Mouse (Mus musculus): ENCODE results near the gene Rnf111.
"Not testable (repeated sequence)": the region's sequence is repeated elsewhere in the genome, so short reads cannot be mapped to it uniquely, and the experiment has no call there.

Gene Rnf111

DNA sequence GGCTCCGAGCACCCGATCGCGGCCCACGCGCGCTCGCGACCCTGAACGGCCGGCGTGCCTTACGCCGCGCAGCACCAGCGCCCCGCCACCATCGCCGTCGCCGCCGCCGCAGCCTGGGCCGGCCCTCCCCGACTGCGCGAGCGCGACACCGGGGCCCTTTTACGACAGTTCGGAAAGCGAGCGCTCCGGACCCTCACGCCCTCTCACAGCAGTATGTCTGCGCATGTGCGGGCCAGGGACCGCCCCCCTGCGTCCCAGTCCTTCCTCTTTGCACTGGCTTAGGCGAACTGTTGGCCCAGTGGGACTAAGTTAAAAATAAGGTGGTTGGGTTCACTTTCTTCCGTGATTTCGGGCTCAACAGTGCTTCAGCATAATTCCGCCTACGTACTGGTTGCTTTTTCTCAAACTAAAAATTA, at the start of gene Rnf111:
TSS of gene Rnf111 (minus strand) at position 100 of the 416 bp plus-strand sequence.
- DNase-seq (ENCODE audit: low read depth, low spot score) = peak; percentile 91

DNA sequence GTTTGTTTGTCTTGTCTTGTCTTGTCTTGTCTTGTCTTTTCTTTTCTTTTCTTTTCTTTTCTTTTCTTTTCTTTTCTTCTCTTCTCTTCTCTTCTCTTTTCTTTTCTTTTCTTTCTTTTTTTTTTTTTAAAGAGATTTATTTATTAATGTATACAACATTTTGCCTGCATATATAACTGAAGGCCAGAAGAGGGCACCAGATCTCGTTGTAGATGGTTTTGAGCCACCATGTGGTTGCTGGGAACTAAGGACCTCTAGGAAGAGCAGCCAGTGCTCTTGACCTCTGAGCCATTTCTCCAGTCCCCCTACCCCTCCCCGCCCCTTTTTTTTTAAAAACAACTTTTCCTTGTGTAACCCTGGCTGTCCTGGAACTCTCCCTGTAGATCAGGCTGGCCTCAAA, 48.7 kb upstream of the Rnf111 start:
- DNase-seq (ENCODE audit: low read depth, low spot score) = not testable (repeated sequence)

DNA sequence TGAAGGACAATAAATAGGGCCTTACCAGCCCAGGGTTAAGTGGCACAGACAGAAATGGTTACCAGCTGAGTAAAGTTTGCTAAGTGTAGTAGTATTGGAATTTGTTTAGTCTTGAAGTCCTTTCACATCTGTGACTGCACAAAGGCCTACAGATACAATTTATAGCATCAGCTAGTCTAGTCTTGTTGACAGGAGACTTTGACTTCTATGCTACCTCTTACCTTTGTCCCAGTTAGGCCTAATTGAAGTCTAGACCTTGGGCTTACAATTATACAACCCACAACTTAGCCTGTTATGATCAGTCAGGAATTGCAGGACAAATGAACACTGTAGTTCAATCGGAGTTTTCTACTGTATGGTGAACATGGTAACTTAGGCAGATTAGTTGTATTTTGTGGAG, 48.0 kb upstream of the Rnf111 start:
- DNase-seq (ENCODE audit: low read depth, low spot score) = no peak

DNA sequence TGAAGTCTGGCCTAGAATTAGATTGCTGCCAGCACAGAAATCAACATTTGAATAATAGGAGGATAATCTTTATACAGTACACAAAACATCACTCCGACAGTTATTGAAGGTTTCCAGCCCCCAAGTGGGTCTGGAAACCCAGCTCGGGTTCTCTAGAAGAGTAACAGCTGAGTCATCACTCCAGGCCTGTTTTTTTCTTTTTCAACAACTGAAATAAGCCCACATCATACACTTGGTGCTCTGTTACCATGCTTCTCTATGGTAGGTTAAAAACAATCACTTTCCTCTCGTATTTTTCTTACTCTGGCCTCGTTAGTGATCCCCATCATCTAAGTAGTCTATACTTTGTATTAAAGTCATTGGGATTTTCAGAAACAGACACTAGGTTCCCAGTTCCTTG, 44.8 kb upstream of the Rnf111 start:
- DNase-seq (ENCODE audit: low read depth, low spot score) = no peak

DNA sequence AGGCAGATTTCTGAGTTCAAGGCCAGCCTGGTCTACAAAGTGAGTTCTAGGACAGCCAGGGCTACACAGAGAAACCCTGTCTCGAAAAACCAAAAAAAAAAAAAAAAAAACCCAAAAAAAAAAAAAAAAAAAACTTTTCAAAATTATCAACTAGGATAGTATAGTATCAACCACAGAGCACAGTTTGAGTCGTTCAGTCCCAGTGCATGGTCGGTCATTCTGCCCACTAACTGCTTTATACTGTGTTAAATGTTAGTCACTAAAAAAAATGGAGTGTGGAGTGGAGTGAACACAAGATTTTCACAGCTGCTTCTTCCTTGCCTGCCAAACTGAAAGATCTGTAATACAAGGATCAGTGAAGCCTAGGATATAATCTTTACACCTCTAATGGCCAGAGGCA, 43.1 kb upstream of the Rnf111 start:
- not testable (repeated sequence) for DNase-seq (ENCODE audit: low read depth, low spot score)

DNA sequence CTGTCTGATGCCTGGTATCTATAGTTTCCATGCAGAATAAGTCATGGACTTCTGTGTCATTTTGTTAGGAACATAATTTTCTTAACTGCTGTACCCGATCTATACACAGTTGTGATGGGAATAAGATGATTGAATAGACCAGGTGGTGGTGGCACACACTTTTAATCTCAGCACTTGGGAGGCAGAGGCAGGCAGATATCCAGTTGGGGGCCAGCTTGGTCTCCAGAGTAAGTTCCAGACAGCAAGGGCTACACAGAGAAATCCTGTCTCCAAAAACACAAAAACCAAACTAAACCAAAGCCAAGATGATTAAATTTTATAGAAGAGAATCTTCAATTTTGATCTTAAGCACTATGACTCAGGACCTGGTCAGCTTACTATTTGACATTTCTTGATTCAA, 41.3 kb upstream of the Rnf111 start:
- DNase-seq (ENCODE audit: low read depth, low spot score) = no peak

DNA sequence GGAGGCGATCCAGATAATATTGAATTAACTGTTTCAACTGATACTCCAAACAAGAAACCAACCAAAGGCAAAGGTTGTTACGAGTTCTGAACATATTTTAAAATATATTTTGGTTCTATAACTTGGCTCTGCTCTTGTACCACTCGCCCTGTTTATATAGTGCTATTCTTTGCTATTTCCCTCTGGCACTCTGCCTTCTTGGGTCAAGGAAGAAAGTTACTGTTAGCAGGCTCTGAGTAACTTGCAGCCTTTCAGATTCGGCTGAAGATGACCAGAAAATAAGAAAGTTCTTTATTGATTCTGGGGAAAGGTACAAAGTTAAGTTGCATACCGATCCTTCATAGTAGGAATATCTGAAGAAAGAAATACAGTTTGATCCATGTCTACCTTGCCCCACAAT, 40.5 kb upstream of the Rnf111 start:
- no peak for DNase-seq (ENCODE audit: low read depth, low spot score)

DNA sequence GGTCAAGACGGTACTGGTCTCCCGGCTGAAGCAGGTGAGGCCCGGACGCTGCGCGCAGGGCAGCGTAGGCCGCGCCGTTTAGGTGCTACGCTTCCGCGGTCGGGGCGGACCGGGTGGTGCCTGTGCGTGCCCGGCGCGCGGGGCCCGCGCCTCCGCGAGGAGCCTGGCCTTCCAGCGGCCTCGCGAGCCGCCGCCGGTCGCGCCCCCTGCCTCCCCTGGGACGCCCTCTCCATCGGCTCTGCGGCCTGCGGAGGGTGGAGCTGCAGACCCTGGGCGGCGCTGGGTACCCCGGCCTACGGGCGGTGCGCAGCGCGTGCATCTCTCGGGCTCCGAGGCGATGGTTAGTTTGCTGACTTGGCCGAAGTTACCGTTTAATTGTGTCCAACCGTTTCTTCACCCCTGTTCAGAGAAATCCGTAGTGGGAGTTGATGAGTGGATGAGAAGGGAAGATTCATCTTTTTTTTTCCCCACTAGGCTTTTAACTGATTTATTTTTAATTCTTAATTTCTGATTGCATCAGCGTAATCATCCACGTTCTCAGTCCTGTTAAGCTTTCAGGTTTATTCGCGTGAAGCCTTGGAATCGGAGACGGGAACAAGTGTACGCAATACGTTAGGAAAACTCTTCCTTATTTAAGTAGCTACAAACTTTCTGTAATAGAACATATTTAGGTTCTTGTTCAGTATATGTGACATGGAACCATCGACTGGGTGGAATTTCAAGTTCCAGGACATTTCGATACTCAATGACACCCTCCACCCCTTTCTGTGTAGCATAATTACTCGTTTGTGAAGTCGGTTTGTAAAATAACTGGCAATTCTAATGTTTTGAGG, 39.7 kb upstream of the Rnf111 start:
- DNase-seq (ENCODE audit: low read depth, low spot score) = no peak

DNA sequence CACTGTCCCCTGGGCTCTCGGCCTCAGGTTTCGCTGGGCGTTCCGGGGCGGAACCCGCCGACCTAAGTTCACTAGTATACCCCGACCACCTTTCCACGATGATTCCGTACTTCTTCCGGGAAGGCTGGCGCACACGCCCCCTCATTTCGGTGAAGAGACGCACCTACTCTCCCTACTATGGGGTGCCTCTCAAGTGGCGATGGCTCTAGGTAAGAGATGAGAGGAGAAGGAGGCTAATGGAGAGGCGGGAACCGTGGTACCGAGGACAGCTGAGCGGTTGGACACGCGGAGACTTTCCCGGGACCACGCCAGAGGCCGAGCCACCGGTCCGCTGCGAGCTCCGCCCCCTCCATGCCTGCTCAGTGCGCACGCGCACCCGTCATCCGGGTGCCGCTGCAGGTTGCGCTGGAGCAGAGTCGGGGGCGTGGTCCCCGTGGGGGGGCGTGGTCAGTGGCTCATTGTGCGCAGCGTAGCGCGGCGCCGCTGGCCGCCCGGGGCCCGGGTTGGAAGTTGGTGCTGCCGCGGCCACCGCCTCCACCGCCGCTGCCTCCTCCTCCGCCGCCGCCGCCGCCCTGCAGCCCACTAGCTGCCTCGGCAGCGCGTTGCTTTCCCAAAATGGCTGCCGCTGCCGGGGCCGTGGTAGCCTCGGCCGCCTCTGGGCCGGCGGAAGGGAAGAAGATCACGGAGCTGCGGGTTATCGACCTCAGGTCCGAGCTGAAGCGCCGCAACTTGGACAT, 38.9 kb upstream of the Rnf111 start, which contains the start of gene Sltm:
TSS of gene Sltm (plus strand) at position 450 of the 737 bp plus-strand sequence.
- DNase-seq (ENCODE audit: low read depth, low spot score) = peak; percentile 92

DNA sequence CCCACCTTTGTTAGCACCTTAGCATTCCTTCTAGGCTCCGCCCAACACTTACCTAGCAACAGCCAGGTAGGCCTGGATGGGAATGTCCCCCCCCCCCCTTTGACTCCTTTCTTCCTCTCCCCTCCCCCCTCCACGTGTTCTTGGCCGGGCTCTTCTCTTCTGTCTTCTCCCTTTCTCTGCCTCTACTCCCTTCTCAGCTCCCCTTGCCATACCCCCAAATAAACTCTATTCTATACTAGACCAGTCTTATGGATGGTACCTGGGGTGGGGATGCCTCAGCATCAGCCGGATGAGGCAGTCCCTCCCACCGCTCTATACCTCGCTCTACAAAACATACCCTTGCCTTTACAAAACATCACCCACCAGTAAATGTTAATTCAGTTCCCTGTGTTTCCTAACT, 38.1 kb upstream of the Rnf111 start:
- DNase-seq (ENCODE audit: low read depth, low spot score) = no peak

DNA sequence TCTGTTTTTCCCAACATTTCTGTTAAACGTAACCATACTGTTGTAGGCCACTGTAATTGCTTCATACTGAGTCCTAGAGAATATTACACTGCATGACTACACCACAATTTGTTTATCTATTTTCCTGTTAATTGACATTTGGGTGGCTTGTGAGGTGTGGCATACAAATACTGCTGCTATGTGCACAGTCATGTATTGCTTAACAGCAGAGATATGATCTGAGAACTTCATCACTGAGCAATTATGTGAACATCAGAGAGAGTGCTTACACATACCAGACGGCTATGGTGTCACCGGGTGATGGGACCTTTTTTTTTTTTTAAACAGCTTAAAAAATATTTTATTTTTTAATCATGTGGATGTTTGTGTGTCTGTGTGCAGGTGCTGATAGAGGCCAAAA, 29.8 kb upstream of the Rnf111 start:
- no peak for DNase-seq (ENCODE audit: low read depth, low spot score)

DNA sequence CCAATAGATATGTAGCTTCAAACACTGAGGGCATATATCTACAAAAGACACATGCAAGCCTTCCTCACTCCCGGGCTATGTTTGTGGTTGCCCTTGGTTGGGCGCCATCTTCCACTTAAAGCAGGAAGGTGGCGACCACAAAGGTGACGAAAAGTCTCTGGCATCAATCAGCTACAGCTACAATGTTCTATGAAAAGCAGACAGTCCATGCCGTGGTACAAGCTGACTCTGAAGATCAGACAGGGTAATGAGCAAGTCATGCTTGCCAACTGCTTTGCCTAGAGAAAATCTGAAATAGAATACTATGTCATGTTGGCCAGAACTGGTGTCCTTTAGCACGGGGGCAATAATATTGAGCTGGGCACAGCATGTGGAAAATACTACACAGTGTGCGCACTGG, 20.8 kb upstream of the Rnf111 start:
- DNase-seq (ENCODE audit: low read depth, low spot score) = no peak

DNA sequence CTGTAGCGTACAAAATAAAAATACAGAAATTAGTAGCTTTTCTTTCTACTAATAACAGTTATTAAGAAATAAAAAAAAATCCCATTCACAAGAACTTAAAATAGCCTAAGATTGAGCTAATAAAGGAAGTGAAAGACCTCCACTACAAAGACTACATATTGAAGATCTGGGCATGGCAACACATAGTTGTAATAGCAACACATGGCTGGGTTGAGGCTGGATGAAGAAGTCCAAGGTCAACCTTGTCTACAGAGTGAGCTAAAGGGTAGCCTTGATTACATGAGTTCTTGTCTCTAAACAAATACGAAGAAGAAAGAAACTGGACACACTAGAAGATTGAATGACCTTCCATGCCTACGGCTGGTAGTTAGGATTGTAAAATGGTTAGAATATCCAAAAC, 20.3 kb upstream of the Rnf111 start:
- DNase-seq (ENCODE audit: low read depth, low spot score) = no peak

DNA sequence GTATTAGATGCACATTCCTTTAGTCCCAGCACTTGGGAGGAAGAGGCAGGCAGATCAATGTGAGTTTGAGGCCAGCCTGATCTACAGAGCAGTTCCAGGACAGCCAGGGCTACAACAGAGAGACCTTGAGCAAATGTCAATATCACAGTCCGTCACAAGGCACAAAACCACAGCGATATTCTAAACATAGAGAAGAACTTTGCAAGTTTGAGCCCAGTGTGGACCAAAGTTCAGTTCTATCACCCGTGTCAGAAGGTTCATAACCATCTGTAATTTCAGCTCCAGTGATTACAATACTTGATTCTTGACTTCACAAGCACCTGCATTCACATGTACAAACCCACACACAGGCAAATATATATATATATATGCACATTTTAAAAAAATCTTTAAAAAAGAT, 17.1 kb upstream of the Rnf111 start:
- DNase-seq (ENCODE audit: low read depth, low spot score) = no peak

DNA sequence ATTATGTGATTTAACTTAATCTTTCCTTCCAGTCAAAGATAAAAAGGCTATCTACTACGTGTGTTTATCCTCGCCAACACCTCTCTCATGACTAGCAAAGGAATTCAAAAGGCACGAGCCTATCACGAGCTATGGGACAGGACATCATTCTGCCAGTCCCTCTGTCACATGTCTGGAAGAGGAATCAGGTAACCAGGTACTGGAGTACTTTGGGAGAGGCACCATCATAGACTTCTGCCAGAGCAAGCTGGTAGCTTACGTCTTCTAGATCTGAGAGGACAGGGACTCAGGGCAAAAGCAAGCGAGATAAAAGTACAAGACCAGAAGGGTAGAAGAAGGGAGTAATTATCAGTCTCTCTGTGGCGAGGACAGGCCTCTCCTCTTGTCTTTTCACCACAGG, 8.2 kb upstream of the Rnf111 start:
- DNase-seq (ENCODE audit: low read depth, low spot score) = no peak

DNA sequence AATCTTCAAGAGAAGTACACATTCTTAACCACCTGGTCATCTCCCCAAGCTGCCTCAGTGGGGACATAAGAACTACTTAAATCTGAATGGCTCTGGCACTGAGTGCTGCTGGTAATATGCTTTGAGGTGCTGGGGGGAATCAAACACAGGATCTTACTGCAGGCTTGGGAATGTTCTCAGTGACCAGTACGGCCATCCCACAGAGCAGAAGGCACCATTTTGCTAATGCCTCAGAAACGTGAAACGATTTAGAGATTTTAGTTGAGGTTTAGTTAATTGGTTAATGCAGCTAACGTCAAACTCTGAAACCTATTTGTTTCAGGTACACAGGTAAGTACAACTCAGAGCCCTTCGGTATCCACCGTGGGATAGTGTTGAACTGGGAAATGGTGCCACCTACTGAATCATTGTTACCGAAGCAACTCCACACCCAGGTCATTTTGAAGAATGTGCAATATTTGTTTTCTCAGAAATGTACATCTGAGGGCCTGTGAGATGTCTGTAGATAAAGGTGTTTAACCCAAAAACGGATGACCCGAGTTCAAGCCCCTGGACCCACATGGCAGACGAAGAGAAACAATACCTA, 7.6 kb upstream of the Rnf111 start:
- DNase-seq (ENCODE audit: low read depth, low spot score) = no peak

DNA sequence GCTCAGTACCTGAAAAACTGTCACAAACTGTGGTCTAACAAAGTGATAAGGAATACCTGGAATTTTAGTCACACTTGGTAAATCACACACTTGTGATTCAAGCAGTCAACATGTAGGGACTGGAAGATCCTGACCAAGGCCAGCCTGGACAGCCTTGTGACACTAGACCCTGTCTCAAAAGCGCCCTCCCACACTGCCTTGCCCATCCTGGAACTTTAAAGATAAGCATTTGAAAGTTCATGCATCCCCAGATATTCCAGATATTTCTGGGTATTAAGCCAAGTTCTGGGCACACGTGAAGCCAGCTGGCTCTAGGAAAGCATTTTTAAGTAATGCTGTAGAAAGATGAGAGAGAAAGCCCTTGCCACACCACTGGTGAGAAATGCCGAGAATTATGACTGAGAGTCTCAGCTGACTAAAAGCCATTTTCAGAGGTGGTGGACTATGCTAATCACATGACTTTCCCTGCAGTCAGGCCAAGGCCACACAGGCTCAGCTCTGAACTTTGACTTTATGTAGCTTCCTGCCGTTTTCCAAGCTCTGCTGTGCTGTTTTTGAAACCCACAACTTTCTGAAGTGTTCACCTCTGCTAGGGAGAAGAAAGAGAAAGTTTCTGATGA, 6.5 kb upstream of the Rnf111 start:
- DNase-seq (ENCODE audit: low read depth, low spot score) = no peak

DNA sequence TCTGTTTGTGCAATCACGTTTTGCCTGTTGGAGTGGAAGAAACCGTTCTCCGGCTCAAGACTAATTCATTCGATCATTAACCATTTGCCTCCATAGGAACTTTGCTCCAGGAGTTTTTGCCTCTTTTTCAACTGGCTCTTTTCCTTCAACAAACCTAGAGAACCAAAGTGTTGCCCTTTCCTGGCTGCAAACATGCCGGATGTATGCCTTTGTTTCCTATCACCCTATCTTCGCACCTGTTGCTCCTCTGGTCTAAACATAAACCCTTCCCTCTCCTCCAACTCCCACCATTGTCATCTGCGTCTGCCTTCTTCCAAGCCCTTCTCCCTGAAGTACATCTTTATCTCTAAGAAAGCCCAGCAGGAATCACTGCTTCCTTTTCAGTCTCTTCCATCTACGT, 3.3 kb upstream of the Rnf111 start:
- no peak for DNase-seq (ENCODE audit: low read depth, low spot score)

DNA sequence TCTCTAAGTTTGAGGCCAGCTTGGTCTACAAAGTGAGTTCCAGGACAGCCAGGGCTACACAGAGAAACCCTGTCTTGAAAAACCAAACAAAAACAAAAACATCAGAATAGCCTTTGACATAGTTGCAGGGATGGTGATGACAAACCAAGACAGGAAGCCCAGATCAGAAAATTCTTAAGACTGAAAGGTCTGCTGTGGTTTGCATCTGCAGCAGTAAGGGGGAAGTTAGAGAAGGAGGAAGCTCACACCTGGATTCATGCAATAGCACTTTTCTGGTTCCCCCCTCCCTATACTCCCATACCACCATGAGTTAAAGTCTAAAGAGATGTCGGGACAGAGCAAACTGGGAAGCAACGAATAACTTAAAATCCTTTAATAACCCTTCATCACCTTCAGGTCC, 2.7 kb upstream of the Rnf111 start:
- DNase-seq (ENCODE audit: low read depth, low spot score) = no peak

DNA sequence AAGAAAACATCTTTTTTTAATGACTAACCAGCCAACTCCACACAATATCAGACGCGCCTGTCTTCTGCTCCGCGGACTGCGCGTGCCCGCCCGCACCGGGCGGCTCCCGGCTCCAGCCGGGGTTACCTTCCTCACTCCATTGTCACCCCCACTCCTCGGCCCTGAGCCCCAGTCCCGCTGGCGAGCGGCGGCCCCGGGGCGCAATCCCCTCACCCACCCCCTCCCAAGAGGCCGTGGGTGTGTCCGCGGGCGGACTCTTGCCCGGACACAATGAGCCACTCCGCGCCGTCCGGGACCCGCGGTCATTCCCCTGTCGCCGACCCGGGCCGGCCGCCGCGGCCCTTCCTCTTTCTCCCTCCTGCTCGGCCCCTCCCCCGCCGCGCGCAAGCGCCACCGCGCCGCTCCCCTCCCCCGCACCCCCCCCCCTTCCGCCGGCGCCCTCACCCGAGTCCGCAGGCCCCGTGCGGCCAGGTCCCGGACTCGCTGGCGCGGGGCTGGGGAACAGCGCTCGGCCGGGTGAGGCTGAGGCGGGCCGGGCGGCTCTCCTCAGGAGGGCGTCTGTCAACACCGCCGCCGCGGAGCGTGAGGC, 416 bp downstream of the Rnf111 start:
- DNase-seq (ENCODE audit: low read depth, low spot score) = no peak

DNA sequence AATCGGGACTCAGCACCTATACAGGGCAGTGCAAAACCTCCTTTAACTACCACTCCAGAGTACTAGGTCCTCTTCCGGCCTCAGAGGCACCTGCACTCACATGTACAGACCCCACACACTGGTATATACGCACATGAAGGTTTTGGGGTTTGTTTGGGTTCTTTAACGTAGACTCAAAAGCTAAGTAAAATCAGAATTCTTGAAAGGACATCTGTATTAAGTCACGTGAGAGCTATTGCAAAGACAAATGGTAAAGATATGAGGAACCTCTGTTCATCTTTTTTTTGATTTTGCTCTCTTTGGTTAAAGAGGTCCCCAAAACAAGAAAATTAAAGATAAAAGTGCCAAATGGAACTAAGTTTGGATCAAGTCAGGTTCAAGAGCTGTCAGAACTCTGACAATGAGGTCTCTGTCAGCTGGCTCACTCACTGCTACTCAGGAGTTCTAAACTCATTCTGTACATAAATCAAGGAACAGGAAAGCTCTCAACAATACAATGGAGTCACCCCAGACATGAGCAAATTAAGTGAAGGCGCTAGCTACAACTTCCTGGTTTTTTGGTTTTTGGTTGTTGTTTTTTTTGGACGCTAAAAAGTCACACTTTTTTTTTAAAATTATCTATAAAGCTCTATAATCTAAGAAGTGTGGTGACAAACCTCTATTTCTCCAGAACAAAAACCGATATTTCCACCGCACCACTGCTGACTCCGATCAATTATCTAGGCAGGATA, 1.1 kb downstream of the Rnf111 start:
- no peak for DNase-seq (ENCODE audit: low read depth, low spot score)

Measured in retina, adult 2 months (tissue).